Mouse (Mus musculus): ENCODE data around the gene Mast4.

The Mast4 gene

GRCm38 (mm10) chr13:103121796-103122792 lies 212.2 kb downstream of the Mast4 start:
- no peak for DNase-seq (ENCODE audit: low spot score)

GRCm38 (mm10) chr13:103120669-103121131 lies 213.6 kb downstream of the Mast4 start:
- DNase-seq (ENCODE audit: low spot score) = no peak

- DNase-seq (ENCODE audit: low spot score) = no peak
Measured at GRCm38 (mm10) chr13:103119728-103120127, 214.6 kb downstream of the Mast4 start.

DNA sequence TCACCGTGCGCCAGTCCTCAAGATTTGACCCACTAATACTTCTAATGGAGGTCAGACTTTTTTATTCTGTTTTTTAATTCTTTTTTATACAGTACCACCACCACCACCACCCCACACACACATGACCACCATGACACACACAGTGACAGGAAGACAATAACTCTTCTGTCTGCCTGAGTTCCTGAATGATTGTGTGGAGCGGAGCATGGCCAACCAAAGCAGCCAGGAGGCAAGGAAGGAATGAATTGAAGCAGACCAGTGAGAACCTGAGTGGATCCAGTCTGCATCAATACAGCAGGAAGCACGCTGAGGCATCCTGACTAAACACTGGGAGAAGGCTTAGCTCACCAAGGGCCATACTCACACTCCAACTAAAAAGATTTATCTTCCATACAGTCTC lies 219.2 kb downstream of the Mast4 start:
- DNase-seq (ENCODE audit: low spot score) = no peak

- DNase-seq (ENCODE audit: low spot score) = no peak
Measured at GRCm38 (mm10) chr13:103114274-103114673, 220.0 kb downstream of the Mast4 start.

GRCm38 (mm10) chr13:103109872-103110271 lies 224.4 kb downstream of the Mast4 start:
- no peak for DNase-seq (ENCODE audit: low spot score)

DNA sequence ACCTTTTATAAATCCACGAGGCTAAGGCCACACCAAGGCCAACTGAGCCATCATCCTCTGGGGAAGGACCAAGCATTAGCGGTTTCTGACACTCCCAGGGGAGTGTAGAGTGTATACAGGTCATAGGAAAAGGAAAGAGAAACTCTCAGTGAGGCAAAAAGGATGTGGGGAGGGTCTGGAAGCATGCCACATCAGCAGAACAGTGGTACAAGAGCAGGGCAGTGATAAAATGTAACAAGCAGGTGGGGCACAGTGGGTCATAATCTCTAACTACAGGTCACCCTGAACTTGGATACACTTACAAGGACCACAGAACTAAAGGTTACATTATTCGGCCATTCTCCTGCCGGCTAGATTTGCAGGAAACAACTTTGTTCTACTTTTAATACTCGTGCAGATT lies 226.9 kb downstream of the Mast4 start:
- DNase-seq (ENCODE audit: low spot score) = no peak

DNA sequence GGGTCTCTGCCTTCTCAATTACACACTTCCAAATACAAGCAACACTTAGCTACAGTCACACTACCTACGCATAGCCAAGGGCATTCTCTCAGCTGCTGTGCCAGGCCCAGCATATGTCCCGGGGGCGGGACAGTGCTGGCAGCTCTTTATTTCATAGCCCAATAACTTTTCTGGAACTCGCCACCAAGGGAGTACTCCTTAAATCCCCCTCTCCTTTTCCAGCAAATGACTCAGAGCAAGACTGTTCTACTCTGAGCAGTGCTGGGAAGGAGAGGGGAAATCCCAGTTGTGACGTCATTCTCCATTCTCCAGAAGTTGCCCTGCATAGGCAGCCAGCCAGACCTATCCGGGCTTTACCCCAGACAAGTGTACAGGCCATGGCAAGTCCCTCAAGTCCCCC lies 231.7 kb downstream of the Mast4 start:
- no peak for DNase-seq (ENCODE audit: low spot score)

GRCm38 (mm10) chr13:103096346-103097150 lies 237.7 kb downstream of the Mast4 start:
- DNase-seq (ENCODE audit: low spot score) = no peak

DNA sequence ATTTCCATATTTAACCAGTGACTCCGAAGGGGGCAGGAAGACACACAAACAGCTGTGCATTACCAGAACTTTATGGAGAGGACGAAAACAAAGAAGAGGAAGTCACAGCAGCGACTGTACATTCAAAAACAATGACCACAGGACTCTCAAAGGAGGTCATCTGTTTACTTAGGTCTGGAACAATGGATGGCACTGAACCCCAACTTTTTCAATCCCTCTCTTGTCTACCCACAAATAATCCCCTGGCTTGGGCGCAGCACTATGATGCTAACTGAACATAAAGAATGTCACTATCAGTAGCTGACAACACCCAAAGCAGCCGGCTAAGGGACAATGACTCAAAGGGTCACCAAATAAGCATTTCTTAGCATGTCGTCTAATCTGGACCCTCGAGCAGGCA lies 238.8 kb downstream of the Mast4 start:
- DNase-seq (ENCODE audit: low spot score) = no peak

GRCm38 (mm10) chr13:103094595-103094994 lies 239.7 kb downstream of the Mast4 start:
- no peak for DNase-seq (ENCODE audit: low spot score)

DNA sequence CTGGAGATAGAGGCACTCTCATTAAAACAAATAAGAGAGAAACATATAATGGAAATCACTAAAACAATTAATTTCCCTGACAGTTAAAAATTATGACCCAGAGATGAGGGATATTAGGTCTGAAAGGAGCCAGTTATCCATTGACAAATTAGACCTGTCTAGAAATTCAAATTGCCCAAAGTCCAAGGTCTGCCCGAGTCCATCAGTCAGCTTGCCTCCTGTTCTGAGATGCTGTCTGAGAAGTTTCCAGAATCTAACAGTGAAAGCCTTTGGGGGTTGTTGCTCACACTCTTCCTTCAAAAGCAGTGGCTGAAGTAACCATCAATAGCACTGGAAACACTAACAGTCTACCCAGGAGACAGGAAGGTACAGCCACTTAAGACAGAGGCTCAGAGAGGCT lies 240.6 kb downstream of the Mast4 start:
- no peak for DNase-seq (ENCODE audit: low spot score)

DNA sequence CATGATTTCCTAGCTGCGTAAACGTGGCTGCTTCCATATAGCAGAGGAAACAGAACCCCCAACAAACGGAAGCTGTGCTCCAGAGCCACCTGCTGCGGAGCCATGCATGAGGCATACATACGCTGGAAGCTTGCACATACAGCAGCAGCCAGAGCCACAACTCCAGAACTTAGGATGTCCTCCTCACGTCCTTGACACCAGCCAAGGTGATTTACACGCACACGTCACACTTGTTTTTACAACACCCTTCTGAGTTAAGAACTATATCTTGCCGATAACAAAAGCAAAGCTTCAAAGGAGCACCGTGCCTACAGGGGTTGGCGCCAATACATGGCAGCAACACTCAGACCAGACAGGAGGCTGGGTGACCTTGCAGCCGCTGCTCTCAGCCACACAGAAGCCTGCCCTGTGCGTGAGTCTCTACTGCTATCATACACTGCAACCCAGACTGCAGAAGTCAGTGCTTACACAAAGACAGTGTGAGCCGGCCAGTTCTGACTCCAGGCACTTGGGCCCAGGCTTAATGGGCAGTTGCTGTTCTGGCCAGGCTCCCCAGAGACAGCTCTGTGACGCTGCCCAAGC lies 248.7 kb downstream of the Mast4 start:
- DNase-seq (ENCODE audit: low spot score) = no peak

DNA sequence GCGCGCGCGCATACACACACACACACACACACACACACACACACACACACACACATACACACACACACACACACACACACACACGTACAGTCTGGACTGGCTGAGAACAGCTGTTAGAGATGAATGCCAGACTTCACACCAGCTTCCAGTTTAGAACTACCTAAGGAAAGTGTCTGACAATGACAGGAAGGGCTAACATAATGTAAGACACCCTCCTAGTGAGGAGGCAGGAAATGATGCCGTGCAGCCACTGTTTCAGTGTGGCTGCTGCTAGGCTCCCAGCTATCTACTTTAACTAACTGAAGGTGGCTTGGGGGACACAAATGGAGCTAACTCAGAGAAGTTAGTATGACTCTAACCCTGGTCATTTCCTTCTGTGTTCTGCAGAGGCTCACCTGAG lies 251.4 kb downstream of the Mast4 start:
- DNase-seq (ENCODE audit: low spot score) = no peak

DNA sequence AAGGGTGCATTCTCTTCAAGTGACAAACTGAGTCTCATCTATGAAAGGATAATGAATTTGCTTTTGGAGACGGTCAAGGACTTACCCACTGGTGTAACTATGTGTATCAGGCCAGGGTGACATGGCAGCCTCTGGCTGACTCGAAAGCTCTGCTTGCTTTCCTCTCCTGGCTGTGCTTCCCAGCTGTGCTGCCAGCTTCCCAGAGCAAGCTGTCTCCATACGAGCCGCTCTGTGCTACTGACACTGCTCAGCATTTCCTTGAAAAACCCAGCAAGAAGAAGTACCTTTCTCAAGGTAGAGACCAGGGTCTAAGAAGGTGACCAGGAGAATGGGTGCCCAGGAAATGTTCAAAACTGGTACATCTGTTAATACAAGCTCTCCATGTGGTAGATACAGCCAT lies 254.5 kb downstream of the Mast4 start:
- DNase-seq (ENCODE audit: low spot score) = no peak

DNA sequence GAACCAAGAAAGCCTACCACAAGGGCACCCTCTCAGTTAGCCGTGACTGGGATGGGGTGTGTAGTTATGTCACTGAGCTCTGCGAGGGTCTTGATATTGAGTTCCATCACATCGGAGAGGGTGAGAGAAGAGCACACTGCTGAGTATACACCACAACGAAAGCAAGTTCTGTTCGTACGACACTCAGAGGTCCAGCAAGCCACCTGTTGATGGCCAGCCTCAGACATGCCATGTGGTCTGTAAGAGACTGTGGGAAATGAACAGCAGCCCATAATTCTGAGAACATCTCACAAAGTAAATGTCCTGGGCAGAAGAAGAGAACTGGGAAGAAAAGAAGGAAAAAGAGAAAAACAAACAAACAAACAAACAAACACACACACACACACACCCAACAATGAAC lies 255.5 kb downstream of the Mast4 start:
- DNase-seq (ENCODE audit: low spot score) = no peak

GRCm38 (mm10) chr13:103073461-103073860 lies 260.8 kb downstream of the Mast4 start:
- DNase-seq (ENCODE audit: low spot score) = no peak

- no peak for DNase-seq (ENCODE audit: low spot score)
Measured at GRCm38 (mm10) chr13:103071783-103072182, 262.5 kb downstream of the Mast4 start.

DNA sequence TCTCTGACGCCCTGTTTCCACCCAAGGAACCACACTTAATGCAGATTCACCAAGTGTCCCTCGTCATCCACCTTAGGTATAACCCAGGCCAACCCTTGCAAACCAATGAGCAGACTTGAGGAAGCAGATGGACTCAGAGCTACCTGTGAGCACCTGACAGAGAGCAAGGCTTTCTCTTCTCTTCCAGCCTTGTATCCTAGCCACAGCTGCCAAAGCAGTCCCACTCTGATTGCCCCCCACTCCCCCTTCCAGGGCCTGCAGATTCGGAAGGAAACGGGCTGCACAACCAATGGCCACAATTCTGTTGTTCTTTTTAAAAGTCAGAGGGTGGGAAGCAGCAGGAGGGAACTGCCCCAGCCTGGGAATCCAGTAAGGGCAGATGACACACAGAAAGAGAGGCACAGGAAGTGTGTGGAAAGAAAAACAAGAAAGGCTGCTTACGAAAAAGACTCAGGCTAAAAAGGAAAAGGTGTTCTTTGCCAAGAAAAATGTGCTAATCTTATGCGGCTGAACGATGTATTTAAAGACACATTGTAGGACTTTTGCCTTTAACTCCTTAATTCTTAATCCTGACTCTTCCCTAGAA lies 266.6 kb downstream of the Mast4 start:
- DNase-seq (ENCODE audit: low spot score) = no peak

DNA sequence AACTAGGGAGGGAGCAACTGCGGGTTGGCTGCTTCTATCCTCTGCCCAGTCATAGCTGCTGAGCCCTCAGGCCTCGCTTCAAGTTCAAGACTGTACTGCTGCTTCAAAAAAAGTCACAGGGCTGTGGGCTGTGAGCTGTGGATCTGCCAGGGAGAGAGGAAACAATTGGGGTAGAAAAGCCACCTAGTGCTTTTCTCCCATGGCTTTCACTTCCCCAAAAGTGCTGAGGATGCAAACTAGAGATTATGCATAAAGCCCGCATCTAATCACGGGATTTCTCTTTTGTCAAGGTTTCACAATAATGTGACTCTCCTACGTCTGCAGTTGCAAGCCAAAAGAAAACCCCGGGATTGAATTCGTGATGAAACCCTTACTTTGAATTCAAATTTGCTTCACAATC lies 268.9 kb downstream of the Mast4 start:
- no peak for DNase-seq (ENCODE audit: low spot score)

DNA sequence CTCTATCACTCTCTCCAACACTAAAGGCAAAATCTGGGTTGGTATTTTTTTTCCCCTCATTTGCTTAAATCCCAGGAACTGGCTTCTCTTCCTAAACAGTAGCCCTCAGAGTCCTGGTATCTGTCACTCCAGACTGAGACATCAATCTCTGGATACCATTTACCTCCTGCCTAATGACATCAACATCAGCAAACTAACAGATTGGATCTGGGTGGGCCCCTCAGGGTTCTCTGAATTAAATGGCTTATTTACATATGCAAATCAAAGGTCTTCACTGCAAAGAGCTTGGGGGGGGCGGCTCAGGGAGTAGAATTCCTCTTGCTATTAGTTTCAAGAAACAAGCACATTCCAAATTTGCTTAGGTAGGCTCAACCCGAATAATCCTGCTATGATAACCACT lies 272.6 kb downstream of the Mast4 start:
- DNase-seq (ENCODE audit: low spot score) = no peak

- no peak for DNase-seq (ENCODE audit: low spot score)
Measured at GRCm38 (mm10) chr13:103059995-103060652, 274.2 kb downstream of the Mast4 start.
